Mouse (Mus musculus): ENCODE results near the gene Gipc1.

The Gipc1 gene

GRCm38 (mm10) chr8:83680603-83681002 is 28.1 kb downstream of the Gipc1 start:
- DNase-seq (ENCODE audit: low read depth, low spot score): no peak

DNA sequence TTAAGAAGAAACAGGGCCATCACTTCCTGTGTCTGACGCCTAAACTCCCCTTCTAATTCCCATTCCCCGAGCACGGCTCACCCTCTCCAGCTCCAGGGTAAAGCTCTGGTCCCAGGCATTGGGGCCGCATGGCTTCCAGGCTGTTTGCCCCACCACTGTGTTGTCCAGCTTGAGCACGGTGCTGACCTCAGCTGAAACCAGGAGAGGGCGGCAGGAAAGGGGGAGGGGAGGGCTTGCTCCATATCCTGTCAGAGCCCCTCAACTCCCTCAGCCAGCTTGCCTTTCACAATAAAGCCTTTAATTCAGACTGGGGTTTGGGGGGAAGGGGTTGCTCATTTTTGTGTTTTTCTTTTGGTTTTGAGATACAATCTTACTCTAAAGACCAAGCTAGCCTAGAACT is 28.6 kb downstream of the Gipc1 start:
- no peak for DNase-seq (ENCODE audit: low read depth, low spot score)

DNA sequence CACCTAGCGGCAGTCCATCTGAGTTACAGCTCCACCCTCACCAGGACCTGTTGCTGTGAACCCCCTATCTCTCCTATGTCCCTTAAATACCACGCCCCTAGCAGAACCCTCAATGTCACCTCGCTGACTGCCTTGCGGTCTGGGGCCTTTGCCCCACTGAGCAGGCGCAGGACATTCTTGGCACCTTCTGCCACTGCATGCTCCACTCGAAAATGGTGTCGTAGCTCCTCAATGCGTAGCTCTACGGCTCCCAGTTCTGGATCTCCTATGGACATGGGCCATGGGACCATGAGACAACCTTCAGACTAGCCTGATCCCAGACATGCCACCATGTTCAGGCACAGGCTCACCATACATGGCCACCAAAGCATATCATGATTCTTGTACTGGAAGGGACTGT is 32.0 kb downstream of the Gipc1 start:
- DNase-seq (ENCODE audit: low read depth, low spot score): no peak

GRCm38 (mm10) chr8:83689264-83689663 is 36.8 kb downstream of the Gipc1 start:
- no peak for DNase-seq (ENCODE audit: low read depth, low spot score)

DNA sequence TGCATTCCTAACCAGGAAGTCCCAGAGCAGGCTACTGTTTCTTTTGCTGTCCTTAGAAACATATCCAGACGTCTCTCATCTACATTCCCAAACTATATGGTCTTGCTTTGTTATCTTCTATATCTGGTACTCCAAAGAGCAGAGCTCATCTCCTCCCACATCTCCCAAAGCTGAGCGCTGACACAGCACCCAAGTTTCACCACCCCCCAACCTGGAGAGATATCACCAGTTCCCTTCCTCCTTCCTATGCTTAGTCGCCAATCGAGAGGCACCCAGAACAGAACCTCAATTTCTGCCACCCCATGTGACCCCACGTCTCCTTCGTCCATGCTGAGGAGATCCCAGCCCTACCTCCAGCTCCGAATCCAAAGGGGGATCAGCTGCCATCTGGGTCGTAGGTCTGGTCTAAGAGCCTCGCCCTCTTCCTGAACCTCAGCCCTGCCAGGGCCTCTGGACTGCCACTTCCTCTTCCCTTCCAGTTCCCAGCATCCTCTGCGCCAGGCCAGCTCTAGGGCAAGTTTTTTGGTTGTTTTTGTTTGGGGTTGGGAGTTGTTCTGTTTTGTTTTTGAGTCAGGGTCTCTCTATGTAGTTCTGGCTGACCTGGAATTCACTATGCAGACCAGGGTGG is 41.2 kb downstream of the Gipc1 start:
- DNase-seq (ENCODE audit: low read depth, low spot score): no peak

DNA sequence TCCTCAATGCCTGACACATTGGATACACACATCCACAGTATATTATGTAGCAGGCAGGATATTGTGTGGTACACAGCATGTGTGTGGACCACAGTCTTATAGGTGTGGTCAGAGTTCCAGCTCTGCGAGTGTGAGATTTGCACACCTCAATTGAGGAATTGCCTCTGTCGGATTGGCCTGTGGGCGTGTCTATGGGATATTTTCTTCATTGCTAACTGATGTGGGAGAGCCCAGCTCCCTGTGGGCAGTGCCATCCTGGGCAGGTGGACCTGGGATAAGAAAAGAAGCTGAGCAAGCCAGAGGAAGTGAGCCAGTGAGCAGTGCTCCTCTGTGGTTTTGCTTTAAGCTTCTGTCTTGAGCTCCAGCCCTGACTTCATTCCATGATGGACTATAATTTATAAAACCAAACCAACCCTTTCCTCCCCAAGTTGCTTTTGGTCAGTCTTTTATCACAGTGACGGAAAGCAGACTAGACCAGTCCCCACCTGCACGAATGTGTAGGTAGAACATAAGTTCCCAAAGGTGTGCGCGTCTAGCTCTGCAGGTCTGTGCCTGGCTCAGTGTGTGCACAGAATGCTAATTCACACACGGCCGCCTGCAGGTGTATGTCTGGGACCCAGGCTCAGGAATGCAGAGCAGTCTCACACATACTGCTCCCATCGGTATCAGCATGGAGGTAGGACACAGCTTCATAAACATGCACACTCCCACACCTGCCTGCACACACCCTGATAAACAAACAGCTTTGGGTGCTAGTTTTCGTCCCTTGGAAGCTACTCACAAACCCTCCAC is 42.1 kb downstream of the Gipc1 start:
- DNase-seq (ENCODE audit: low read depth, low spot score): no peak

DNA sequence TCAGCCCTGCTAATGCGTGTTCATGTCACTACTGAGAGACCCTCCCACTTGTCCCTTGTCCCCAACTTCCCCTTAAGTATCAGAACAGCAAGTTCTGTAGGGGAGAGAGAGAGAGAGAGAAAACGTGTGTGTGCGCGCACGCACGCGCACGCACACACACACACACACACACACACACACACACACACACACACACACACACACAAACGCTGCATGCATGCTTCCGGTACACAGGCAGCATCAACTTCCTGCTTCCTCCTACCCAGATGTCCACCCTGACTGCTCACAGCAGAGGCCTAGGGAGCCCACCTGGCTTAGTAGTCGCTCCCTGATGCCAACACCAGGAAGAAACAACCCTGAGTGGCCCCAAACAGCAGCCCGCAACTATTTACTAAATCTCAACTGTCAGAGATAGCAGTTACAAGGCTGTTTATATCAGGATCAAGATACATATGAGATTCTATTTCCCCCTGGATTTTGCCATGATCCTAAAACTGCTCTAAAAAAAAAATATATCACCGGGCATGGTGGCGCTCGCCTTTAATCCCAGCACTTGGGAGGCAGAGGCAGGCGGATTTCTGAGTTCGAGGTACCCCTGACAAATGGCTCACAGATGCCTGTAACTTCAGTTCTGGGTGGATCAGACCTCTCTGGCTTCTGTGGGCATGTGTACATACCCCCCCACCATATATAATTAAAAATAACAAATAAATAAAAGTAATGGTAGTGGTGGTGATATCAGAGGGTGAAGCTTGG is 43.1 kb downstream of the Gipc1 start:
- no peak for DNase-seq (ENCODE audit: low read depth, low spot score)

DNA sequence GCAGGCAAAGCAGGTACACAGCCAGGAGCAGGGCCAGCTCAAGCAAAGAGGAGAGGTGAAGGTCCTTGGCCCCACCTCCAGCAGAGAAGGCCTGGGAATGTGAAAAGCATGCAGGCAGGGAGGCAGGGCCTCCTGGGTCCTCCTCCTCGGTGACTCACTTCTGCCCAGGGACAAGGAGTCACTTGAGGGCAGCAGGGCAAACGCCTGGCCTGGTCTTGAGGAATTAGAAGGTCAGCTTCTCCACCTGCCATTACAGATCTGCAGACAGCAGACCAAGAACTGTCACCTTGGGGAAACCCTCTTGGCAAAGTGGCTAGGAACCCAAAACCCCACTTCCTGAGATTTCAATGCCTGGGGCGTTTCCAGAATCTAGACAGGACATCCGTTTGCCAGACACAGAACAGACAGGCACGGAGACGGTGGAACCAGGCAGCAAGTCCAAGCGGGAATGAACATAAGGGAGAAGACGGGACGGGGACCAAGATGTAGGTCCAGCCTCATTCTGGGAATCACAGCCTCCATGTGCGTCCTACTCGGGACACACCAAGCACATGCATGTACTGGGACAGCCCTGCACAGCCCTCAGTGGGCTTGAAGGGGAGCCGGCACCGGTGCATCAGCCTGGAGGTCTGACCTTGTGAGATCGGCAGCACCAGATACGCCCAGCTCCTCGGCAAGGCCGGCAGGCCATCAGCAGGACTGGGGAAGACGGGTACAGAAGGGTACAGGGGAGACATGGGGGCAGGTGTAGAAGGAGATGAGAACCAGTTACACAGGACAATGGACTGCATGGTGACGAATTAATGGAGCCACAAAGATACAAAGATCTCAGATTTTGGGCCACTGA is 45.1 kb downstream of the Gipc1 start:
- no peak for DNase-seq (ENCODE audit: low read depth, low spot score)

- peak; percentile 35 for DNase-seq (ENCODE audit: low read depth, low spot score)
These were observed 45.8 kb downstream of the Gipc1 start for GRCm38 (mm10) chr8:83698291-83698660.

GRCm38 (mm10) chr8:83698661-83699453 is 46.4 kb downstream of the Gipc1 start, which contains the start of gene Pkn1:
TSS of gene Pkn1 (minus strand) at chr8:83699179.
- peak; percentile 75 for DNase-seq (ENCODE audit: low read depth, low spot score)

GRCm38 (mm10) chr8:83699566-83699965 is 47.1 kb downstream of the Gipc1 start:
- no peak for DNase-seq (ENCODE audit: low read depth, low spot score)

GRCm38 (mm10) chr8:83700423-83701085 is 48.1 kb downstream of the Gipc1 start:
- no peak for DNase-seq (ENCODE audit: low read depth, low spot score)

GRCm38 (mm10) chr8:83703426-83703825 is 50.9 kb downstream of the Gipc1 start:
- no peak for DNase-seq (ENCODE audit: low read depth, low spot score)

DNA sequence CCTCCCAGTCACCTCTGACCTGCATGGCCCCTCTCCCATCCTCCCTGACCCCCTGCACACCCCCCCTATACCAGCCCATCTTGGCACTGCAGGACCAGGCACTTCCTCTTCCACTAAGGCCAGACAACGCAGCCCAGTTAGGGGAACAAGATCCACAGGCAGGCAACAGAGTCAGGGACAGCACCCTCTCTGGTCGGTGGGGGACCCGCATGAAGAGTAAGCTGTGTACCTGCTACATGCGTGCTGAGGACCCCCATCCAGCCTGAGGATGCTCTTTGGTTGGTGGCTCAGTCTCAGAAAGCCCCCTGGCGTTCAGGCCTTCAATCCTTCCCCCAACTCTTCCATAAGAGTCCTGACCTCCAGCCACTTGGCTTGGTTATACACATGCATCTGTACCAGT is 53.9 kb downstream of the Gipc1 start:
- DNase-seq (ENCODE audit: low read depth, low spot score): peak; percentile 95

DNA sequence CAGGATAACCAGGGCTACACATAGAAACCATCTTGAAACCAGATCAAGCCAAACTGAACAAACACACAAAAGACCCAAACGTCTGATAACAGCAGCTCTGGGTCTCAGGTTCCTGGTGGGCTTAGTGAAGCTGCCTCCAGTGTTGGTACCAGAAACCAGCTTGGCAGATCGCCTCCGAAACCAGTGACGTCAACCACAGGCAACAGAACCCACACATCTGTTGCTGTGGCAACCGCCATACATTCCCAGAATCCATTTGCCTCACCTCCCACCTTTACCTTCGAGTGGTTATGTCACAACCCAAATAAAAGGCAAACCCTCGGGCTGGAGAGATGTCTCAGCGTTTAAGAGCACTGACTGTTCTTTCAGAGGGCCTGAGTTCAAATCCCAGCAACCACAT is 55.1 kb downstream of the Gipc1 start:
- DNase-seq (ENCODE audit: low read depth, low spot score): no peak

All from ES-CJ7 (cell line).